Mouse (Mus musculus) fat pad, adult 2 months (tissue): ENCODE data around the gene Acvr2a.
"Not testable (repeated sequence)": the region's sequence is repeated elsewhere in the genome, so short reads cannot be mapped to it uniquely, and the experiment has no call there.

Source experiments
- DNase-seq: peaks from one replicate; pipeline ENCODE4 v3.0.0-alpha.2; 2011; ENCODE audit warnings: low read depth, low spot score; ENCODE audit errors: extremely low read depth

Acvr2a gene

DNA sequence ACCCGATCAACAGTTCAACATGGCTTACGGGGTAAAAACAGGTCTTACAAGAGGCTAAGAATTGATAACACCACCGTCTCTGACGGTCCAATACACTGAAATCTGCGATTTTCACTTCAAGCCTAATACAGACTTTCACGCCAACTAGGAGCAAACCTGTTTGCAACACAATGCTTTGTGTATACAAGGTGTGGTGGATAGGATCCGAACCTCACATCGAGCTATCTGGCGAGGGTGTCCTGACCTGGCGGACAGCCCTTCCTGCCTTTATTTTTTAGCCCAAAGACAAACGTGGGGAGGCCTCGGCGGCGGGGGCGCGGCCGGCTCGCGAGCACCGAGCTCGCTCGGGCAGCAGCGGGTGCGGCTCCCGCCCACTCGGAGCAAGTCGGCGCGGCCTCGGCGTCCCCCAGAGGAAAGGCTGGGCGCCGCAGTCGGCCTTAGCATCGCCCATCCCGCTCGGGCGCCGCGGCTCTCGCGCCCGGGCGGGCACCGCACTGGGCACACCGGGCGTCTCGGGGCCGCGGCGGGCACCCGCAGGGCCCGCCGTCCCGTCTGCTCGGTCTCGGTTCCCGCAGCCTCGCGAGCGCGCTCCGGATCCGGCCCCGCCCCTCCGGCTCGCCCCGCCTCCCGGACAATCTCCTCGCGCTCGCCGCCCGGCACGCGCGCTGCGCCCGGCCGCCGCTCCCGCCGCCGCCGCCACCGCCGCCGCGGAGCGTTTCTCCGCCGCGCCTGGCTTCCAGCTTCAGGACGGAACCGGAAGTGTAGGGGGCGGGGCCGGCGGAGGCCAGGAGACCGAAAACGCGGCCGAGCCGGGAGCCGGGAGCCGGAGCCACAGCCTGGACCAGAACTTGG, at the start of gene Acvr2a:
Gene Acvr2a, plus strand, starts transcription at position 739 of the 852 bp plus-strand sequence.
- DNase-seq, result no peak

DNA sequence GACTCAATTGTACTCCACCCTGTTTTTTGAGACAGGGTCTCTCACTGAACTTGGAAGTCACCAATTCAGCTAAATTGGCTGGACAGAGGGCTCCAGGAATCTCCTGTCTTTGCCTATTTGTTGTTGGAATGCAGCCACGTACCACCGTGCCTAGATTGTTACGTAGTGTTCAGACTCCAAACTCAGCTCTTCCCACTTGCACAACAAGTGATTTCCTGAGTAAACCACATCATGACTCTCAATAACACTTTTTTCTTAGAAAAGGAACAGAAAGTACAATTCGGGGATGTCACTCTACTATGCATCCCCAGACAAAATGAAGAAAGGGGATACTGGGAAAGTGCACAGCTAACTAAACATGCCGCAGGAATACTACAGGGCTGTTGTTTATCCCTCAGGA, 47.4 kb upstream of the Acvr2a start:
- DNase-seq, result no peak

DNA sequence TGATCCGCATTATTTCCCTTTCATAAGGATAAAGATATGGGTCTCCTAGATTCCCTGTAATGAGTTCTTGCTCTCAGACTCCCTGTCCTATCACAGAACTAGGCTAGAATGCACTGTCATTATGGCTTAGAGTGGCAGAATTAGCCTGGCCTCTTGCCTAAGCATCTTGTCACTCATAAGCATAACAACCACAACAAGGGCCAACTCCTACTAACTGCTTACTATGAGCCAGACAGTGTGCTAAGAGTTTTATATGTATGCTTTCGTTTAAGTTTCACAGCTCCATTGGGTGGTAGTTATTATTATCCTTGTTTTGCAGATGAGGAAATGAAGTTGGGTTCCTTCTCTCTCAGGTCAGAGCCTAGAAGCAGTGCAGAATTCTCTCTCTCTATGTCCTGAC, 46.1 kb upstream of the Acvr2a start:
- DNase-seq, result no peak

DNA sequence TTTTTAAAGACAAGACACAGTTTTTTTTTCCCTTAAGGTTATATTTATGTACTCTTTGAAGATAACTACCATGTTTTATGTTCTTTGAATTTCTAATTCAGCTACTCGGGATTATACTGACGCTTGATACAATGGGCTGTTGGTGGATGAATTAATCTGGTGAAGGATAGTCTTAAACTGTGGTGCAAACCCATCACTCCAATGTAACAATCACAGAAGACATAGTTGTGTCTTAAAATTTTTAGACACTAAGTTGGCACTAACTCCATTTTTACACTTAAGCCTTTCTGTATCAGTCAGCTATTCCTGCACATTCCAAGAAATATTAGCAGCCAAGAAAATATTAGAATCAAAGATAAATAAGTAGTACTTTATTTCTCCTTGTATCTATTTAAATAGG, 45.7 kb upstream of the Acvr2a start:
- DNase-seq, result no peak

DNA sequence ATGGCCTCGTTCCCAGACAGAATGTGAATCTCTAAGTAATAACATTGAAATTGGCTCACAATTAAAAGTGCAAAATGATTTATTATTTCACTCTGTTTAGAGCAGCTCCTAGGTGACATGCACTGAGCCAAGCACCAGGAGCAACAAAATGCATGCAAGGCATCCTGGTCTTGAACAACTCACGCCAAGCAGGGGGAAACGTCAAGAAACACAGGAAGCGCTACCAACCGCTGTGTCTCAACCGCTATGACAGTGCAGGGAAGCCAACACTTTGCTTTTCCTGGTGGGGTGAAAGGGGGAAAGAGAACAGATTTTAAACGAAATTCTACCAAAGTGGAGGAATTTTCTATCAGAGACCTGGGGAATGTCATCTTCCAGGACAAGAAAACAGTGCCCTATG, 43.8 kb upstream of the Acvr2a start:
- DNase-seq, result no peak

DNA sequence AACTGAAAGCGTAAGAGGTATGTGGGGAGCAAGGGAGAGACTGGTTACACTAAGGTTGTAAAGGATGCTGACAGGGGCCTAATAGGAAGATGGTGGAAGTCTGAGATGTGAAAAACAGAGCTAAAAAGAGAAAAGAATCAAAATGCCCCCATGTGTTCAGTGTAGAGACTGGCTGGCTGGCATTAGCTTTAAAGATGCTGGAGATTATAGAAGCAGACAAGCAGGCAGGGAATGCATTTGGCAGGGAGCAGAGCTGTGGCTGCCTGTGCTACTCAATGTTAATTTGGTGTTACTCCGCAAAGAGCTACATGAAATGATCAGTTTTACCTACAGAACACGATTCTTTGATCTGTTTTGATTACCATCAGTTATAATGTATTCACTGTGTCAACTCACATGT, 43.3 kb upstream of the Acvr2a start:
- no peak for DNase-seq

DNA sequence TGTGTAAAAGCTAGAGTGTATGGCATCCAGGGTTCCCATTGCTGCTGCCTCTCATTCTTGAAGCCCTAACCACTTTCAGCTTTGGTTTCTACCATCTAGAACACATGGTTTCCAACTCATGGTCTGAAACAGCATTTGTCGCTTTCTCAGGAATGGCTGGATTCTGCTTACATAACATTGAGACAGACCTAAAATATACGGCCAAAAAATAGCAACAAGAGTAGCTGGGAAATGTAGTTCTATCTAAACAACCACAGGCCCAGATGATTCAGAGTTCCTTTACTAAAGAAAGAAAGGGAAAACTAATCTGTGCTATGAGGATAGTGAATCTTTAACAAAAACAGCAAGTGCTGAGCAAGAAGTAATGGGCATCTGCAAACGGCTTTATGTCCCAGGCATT, 38.6 kb upstream of the Acvr2a start:
- DNase-seq, result no peak

DNA sequence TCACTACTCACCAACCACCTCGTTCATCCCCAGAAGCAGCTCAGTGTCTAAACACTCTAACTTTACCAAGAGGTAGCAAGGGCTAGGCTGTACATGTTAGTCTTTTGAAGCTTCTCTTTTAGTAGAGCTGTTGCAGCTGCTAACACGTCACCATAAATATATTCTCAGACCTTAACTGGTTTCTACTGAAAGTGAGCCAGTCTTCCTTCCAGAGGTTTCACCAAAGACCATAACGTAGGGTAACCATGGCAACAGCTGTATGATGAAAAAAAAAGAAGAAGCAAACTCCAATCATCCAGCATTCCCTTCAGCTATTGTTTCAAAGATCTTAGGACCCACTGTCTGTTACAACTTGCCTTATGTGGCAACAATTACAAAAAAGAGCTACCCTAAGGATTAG, 25.0 kb upstream of the Acvr2a start:
- DNase-seq, result no peak

DNA sequence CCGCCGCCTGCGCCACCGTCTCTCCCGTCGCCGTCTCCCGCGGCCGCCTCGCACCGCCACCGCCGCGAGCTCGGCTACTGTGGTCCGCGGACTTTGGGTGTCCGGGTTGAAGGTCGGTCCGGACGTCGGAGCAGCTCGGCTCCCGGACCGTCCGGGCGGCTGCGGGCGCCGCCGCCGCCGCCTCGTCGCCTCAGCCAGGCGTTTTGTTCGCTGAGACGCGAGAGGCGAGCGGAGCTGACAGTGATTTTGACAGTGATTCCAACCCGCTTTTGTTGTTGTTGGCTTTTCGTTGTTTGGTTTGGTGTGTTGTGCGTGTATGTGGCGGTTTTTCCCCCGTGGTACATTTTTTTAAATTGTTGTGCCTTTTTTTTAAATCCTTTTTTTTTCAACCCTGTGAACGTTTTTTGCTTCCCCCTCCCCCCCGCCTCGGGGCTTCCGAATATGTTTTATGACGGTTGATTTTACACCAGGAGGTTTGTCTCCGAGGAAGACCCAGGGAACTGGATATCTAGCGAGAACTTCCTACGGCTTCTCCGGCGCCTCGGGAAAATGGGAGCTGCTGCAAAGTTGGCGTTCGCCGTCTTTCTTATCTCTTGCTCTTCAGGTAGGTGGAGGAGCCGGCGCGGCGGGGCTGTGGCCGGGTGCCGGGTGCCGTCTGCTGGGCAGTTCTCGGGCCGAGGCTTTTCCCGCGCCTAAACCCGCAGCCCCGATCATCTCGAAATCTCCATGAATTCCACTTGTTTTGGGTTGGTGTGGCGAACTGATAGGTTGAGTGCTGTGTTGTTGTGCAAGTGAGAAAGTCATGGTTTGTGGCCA, 522 bp downstream of the Acvr2a start:
- DNase-seq, result no peak

DNA sequence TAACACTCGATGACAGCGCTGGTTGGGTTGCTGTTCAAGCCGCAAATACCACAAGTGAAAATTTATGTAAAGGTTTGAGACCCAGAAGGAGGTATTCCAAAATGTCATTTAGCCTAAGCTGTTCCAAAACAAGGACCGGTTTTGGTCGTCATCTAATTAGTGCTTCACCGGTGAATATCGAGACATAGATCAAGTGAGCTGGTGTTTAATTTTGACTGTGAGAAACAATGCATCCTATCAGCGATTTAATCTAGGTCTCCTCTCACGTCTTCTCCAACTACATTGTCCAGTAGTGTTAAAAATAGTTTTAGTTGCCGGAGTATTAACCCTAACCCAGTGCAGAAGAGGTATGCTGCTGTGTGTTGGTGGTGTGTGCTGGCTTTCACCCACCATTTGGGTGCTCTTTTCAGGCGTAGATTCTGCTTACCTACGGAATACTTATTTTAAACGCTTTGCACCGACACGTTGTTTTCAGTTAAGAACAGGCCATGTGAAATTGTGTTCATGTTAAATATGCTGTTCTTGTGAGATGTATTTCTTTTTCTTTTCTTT, 1.2 kb downstream of the Acvr2a start:
- DNase-seq, result no peak

DNA sequence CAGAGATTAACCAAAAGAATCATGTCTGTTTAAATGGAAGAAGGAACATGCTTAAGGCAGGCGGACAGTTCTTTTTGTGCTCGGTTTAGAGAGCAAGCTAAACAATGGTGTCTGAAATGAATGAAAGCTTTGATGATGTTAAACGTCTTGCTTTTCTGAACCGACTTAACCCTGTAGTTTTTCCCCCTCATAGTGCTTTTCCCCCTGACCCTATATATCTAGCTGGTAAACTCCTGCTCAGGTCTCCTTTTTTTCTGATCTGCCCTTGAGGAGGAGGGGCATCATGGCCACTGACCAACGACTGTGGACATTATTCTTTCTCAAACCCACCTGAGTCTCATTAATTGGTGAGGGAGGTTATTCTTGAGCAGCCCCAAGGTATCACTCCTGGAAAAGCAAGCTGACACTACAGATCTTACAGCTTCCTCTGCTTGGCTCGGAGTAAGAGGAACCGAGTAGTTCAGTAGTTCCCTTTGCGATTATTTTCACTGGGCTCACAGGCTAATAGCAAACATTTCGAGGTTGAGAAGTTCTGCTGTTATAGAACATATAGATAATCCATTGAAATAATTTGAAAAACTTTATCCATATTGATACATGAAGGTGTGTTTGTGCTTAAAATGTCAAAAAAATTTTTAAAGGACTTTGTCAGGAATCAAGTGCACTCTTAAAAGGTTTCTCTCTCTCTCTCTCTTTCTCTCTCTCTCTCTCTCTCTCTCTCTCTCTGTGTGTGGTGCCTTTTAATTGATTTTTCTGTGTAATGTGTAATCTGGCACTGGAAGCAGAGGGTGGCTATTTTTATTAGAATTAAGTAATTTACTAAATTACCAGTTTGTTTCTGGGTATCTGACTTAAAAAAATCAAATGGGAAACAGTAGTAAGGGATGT, 2.5 kb downstream of the Acvr2a start:
- DNase-seq, result no peak

DNA sequence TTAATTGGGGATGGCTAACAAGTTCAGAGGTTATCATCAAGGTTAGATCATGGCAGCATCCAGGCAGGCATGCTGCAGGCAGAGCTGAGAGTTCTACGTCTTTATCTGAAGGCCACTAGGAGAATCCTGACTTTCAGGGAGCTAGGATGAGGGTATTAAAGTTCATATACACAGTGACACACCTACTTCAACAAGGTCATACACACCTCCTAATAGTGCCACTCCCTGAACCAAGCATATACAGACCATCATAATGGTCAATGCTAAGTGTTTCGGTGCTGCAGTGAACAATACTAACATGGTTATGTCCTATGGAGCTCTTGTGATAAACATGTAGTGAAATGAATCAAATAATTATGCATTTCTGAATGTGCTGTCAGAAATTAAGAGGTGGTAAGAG, 12.0 kb downstream of the Acvr2a start:
- no peak for DNase-seq

DNA sequence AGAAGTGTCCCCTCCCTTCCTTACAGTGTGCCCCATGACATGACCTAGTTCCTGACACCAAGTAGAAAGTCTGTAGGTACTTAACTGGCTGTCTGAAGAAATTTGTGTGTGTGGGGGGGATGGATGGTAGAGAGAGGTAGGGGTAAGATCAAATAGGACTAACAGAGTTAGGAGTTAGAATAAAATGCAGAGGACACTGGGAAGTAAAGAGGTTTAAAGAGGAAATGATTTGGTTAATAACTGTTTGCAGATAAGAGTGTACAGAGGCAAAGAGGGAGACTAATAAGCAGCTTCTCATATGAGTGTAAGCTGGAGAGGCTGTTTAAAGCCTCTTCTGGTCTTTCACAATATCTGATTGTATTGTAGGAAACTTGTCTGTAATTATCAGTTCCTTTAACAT, 12.5 kb downstream of the Acvr2a start:
- DNase-seq, result no peak

DNA sequence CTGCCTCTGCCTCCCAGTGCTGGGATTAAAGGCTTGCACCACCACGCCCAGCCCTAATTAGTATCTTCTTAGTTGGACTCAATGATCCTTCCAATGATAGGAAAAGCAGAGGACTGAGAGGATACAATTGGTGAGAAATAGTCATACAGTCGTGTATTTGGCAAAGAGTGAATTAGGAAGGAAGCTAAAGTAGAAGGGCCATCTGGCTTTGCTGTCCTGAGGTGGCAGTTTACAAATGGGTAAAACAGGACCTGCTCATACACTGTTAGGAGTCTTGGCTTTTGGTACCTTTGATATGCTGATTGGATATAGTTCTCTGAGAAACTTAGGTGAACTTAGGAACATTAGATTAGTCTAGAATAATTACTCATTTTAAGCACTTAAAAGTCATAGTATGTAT, 16.6 kb downstream of the Acvr2a start:
- no peak for DNase-seq

DNA sequence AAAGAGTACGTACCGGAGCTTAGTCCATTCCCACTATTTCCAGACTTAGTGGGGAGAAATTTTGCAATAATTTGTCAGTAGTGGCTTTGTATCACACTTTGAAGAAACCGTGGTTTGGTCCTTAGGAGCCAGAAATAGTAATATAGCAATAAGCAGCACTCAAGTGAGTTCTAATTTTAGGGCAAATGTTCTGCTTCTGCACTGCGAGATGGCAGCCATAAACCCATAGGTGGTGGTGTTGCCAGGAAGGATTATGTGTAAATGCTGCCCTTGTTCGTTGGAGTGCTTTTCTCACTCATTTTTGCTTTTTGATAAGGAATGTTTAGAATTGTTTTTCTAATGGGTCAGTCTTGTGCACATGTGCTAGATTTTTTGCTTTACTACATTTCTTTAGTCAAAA, 18.4 kb downstream of the Acvr2a start:
- DNase-seq, result no peak

DNA sequence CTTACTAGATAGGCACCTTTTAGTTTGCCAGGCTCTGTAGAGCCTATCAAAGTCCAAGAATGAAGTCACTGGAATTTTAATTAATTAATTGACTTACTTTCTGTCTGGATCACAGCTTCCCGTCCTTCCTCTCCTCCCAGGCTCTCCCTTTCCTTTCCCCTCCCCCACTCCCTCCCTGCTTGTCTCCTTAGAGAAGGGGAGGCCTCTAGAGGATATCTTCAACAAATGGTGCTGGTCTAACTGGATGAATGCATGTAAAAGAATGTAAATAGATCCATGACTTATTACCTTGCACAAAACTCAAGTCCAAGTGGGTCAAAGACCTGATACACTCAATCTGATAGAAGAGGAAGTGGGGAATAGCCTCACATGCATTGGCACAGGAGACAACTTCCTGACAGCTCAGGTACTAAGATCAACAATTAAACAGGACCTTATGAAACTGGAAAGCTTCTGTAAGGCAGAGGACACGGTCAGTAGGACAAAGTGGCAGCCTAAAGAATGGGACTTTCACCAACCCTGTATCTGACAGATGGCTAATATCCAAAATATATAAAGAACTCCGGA, 20.1 kb downstream of the Acvr2a start:
- no peak for DNase-seq

DNA sequence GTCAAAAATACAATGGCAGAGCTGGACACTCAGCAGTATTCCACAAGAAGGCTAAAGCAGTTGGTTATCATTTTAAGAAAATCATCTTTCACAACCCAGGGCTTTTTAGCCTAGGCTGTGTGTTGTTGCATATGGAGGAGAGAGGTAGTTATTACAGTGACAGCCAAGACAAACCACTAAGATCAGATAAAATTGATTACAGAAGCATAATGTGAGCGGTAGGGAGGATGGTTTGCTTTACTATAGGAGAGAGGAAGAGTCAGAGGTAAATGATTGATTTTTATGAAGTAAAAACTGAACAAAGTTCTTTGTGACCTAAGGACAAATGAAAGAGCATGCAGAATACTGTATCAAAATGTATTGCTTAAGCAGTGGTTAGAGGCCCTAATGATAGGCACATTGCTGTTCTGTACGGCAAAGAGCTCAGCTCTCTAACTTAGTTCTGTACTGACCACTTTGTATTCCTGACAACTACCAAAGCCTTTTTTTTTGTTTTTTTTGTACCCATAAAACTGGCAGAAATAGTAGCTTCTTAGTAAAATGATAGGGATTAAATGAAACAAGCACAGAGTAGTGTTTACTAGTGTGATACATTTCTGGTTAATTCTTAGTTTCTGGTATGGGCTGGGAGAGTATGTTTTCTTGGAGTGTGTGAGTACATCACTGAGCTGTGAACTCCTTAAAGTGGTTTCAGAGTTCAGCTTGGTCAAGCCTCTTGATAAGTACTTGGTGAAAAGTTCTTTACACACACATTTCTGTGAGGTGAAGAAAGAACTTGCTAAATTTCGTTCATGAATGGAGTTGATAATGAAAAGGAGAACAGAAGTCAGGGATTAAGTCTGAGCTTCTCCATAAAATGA, 27.9 kb downstream of the Acvr2a start:
- peak; percentile 26 for DNase-seq

DNA sequence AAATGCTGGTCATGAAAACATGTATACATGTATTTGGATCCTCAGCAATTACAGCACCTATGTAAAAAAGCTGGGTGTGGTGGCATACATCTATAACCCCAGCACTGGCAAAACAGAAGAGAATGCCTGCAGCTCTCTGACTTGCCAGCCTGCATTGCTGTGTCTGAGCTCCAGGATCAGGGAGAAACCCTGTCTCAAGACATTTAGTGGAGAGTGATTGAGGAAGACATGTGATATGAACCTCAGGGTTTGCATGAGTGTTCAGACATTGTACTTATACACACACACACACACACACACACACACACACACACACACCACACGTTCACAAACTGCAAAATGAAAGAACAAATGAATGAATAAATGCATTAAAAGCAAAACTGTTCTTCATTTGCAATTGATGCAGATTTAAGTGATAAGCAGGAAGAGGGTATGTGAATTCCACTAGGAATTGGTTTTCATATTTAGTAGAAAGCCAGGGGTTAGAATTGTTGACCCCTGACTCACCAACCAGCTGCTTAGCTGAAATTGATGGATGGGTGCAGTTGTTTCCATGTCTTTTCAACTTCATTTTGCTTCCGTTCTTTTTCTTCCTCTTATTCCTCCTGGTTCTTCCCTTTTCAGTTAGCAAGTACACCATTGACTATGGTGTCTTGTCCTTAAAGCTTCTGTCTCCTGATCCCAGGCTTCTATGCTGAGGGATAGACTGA, 32.9 kb downstream of the Acvr2a start:
- no peak for DNase-seq

DNA sequence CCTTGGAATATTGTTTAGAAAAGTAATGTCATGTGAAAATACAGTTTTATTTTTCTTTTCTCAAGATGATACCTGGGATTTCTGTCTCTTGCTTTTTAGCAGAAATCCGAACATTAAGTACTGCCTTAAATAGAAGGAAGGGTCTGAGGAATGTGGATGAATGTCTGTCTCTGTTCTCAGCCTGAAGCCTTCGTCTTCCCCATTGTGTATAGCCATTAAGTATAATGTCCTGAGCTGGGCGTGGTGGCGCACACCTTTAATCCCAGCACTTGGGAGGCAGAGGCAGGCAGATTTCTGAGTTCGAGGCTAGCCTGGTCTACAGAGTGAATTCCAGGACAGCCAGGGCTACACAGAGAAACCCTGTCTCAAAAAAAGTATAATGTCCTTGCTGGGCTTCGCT, 51.7 kb downstream of the Acvr2a start:
- not testable (repeated sequence) for DNase-seq
